8 mouse cellular contexts compared by ENCODE assay signal in the genomic region with DNA sequence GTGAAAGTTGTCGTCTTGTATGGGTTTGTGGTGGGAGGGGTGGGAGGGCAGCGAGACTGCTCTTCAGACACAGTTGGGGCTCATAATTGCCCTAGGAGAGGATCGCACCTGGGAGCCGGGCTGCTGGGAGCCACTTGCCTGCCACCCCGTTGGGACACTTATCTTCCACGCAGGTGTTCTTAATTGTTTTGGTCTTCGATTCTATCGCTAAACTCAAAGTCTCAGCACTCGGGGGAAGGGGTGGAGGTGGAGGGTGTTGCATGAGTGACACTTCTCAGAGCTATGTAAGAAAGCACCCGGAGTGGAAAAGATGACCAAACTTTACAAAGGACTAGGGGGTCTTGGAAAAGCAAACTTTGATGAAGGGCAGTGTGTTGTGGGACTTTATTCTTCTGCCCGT. TPM values are rescaled to one million over a fixed set of nuclear protein-coding genes. Genes with fewer than 3 reads are reported as not detected.
DNase-seq lines count a peak whose midpoint lies in the region; ATAC-seq and TF ChIP-seq lines count a peak whose summit lies in the region.

No protein-coding gene starts in this region.

- H3K27me3 ChIP-seq in forebrain, postnatal 0 days (ENCODE audit: insufficient read depth, low read length): no peaks in the 10 kb centered on the region
- no peaks in the 10 kb centered on the region for H3K27me3 ChIP-seq in kidney, embryonic 16.5 days (ENCODE audit: insufficient read depth, low read length)
- no peaks in the 10 kb centered on the region for H3K27me3 ChIP-seq in midbrain, embryonic 11.5 days (ENCODE audit: control insufficient read depth, insufficient read depth, low read length)

- peak overlapping the region; percentile 57 for H3K4me2 ChIP-seq in forebrain, postnatal 0 days (ENCODE audit: low read depth)
- peak overlapping the region; percentile 95 for H3K4me2 ChIP-seq in kidney, embryonic 16.5 days (replicated peaks; ENCODE audit: low read depth, low read length)
- peak overlapping the region; percentile 72 for H3K4me2 ChIP-seq in midbrain, embryonic 11.5 days

- no peak for TF ChIP-seq CTCF in forebrain, postnatal 0 days (IDR thresholded peaks at IDR 0.05; ENCODE audit: low read depth)

- DNase-seq in CD4-positive helper T cell, adult 2 months (ENCODE audit: low read depth, low spot score): peak; percentile 54
- DNase-seq in R1 (ENCODE audit: low read depth, low spot score): peak; percentile 56
- DNase-seq in forebrain, postnatal 0 days: no peak
- DNase-seq in midbrain, embryonic 11.5 days (ENCODE audit: low spot score, missing footprints): peak; percentile 92
- peak; percentile 76 for DNase-seq in thymus, postnatal 25 days
- DNase-seq in right cerebral cortex, adult 2 months (ENCODE audit: low spot score in 2 of 2): no peak
- DNase-seq in left cerebral cortex, adult 11 months (ENCODE audit: low spot score): no peak

- no peaks in the 10 kb centered on the region for H3K9me3 ChIP-seq in forebrain, postnatal 0 days (ENCODE audit: low read length)
- no peaks in the 10 kb centered on the region for H3K9me3 ChIP-seq in kidney, embryonic 16.5 days (ENCODE audit: low read length)
- H3K9me3 ChIP-seq in midbrain, embryonic 11.5 days (ENCODE audit: control insufficient read depth, low read length): no peaks in the 10 kb centered on the region

- no peaks in the 10 kb centered on the region for H3K36me3 ChIP-seq in forebrain, postnatal 0 days (ENCODE audit: insufficient read depth)
- H3K36me3 ChIP-seq in kidney, embryonic 16.5 days (ENCODE audit: insufficient read depth, low read length): no peaks in the 10 kb centered on the region
- no peaks in the 10 kb centered on the region for H3K36me3 ChIP-seq in midbrain, embryonic 11.5 days (ENCODE audit: control insufficient read depth, insufficient read depth, low read length)

- ATAC-seq in forebrain, postnatal 0 days: no peak
- no peak for ATAC-seq in kidney, embryonic 16.5 days (ENCODE audit: low FRiP score, low TSS enrichment)
- no peak for ATAC-seq in midbrain, embryonic 11.5 days (ENCODE audit: low FRiP score)

- H3K4me1 ChIP-seq in forebrain, postnatal 0 days (ENCODE audit: insufficient read depth): no peaks in the 10 kb centered on the region
- peaks cover 10% of the 10 kb centered on the region for H3K4me1 ChIP-seq in kidney, embryonic 16.5 days (ENCODE audit: insufficient read depth, low read length)
- H3K4me1 ChIP-seq in midbrain, embryonic 11.5 days (ENCODE audit: control insufficient read depth, insufficient read depth, low read length): peaks cover 12% of the 10 kb centered on the region

- H3K9ac ChIP-seq in forebrain, postnatal 0 days: peak overlapping the region; percentile 35; the same call in 1 of the 2 replicates
- H3K9ac ChIP-seq in kidney, embryonic 16.5 days (replicated peaks; ENCODE audit: low read length): peak overlapping the region; percentile 77
- peak overlapping the region; percentile 57 for H3K9ac ChIP-seq in midbrain, embryonic 11.5 days (ENCODE audit: low read length)

- WGBS in forebrain, postnatal 0 days: 1% methylated on average over 11 of the region's 11 CpGs
- WGBS in kidney, embryonic 16.5 days: under 1% methylated on average over 11 of the region's 11 CpGs
- WGBS in midbrain, embryonic 11.5 days: under 1% methylated on average over 11 of the region's 11 CpGs

- no peak overlapping the region for H3K27ac ChIP-seq in forebrain, postnatal 0 days (ENCODE audit: low read depth, low read length)
- H3K27ac ChIP-seq in kidney, embryonic 16.5 days (ENCODE audit: low read length): peak overlapping the region; percentile 82
- H3K27ac ChIP-seq in midbrain, embryonic 11.5 days (ENCODE audit: low read depth, low read length): no peak overlapping the region

- peak overlapping the region; percentile 40 for H3K4me3 ChIP-seq in forebrain, postnatal 0 days (ENCODE audit: low read depth, low read length)
- H3K4me3 ChIP-seq in kidney, embryonic 16.5 days (ENCODE audit: low read length): peak overlapping the region; percentile 49
- H3K4me3 ChIP-seq in midbrain, embryonic 11.5 days (ENCODE audit: low read depth, low read length): peak overlapping the region; percentile 33

RNA-seq across cellular contexts. Expression of a gene that starts 3.6 kb away (rescaled TPM):
- 89.0 and 102 TPM in 2 replicates for total RNA-seq in forebrain, postnatal 0 days (2014; rRNA removed)
- 36.0 and 44.0 TPM in 2 replicates for polyA plus RNA-seq in forebrain, postnatal 0 days (2015; fragmentation: Nextera tagmentation; extraction: Ambion mirVana)
- 13.4 and 15.1 TPM in 2 replicates for polyA plus RNA-seq in kidney, embryonic 16.5 days (2015; fragmentation: Nextera tagmentation; extraction: Ambion mirVana)
- 27.8 and 28.0 TPM in 2 replicates for polyA plus RNA-seq in midbrain, embryonic 11.5 days (2014; fragmentation: Nextera tagmentation; extraction: Ambion mirVana)

RNA-seq across cellular contexts. Expression of a gene that starts 18.3 kb away (rescaled TPM):
- total RNA-seq in forebrain, postnatal 0 days (2014; rRNA removed): 33.2 and 34.5 TPM in 2 replicates
- 38.6 and 42.7 TPM in 2 replicates for polyA plus RNA-seq in forebrain, postnatal 0 days (2015; fragmentation: Nextera tagmentation; extraction: Ambion mirVana)
- polyA plus RNA-seq in kidney, embryonic 16.5 days (2015; fragmentation: Nextera tagmentation; extraction: Ambion mirVana): 13.5 and 13.6 TPM in 2 replicates
- 35.3 and 36.9 TPM in 2 replicates for polyA plus RNA-seq in midbrain, embryonic 11.5 days (2014; fragmentation: Nextera tagmentation; extraction: Ambion mirVana)

Comparison
In these comparisons a context has a peak if more than half of its experiments do, and no peak if none do; other contexts are left out.
1. DNase-seq: peak in CD4-positive helper T cell, adult 2 months (single experiment), R1 (single experiment), midbrain, embryonic 11.5 days (single experiment) and thymus, postnatal 25 days (single experiment); none in forebrain, postnatal 0 days (single experiment), right cerebral cortex, adult 2 months (0 of 2) and left cerebral cortex, adult 11 months (single experiment).
2. Peak in every context shown above with its lines, with median percentiles within 50 percentile points of each other: H3K4me2 ChIP-seq, H3K4me3 ChIP-seq and H3K9ac ChIP-seq.